Mouse (Mus musculus) lung, adult 2 months (tissue): Measurements from ENCODE around the gene Gal.

Experiments
- CTCF ChIP-seq: fragments of 200-500 bp; IDR thresholded peaks from 2 replicates; pipeline ENCODE4 v1.5.1; 2011; ENCODE audit warnings: mild to moderate bottlenecking, low read length, control low read depth; ENCODE audit not compliant: insufficient read depth
- POLR2A ChIP-seq: fragments of 200-500 bp; IDR thresholded peaks from 2 replicates; pipeline ENCODE4 v1.6.1; 2011; ENCODE audit warnings: low read depth, mild to moderate bottlenecking, control low read depth, low read length, borderline replicate concordance; ENCODE audit errors: extremely low read depth

GRCm38 (mm10) chr19:3368276-3368675 lies 46.1 kb downstream of the Gal start:
- TF ChIP-seq POLR2A (no peak), CTCF (no peak)
